Mouse (Mus musculus) testis, adult 2 months (tissue): ENCODE results near the gene Tfcp2. TPM values are rescaled to one million over a fixed set of nuclear protein-coding genes. Genes with fewer than 3 reads are reported as not detected.
"Not testable (repeated sequence)": the region's sequence is repeated elsewhere in the genome, so short reads cannot be mapped to it uniquely, and the experiment has no call there.

Source experiments
- H3K27ac ChIP-seq: fragments of 200-500 bp; 2 replicates; pipeline ENCODE4 v1.5.1; 2012; ENCODE audit warnings: low read depth, low read length; ENCODE audit not compliant: control insufficient read depth, insufficient read depth
- H3K27me3 ChIP-seq: fragments of 200-500 bp; 2 replicates; pipeline ENCODE4 v1.6.1; 2012; ENCODE audit warnings: mild to moderate bottlenecking, low read length, moderate library complexity; ENCODE audit not compliant: control insufficient read depth, insufficient read depth
- H3K36me3 ChIP-seq: fragments of 200-500 bp; 2 replicates; pipeline ENCODE4 v1.6.1; 2012; ENCODE audit warnings: mild to moderate bottlenecking, low read length; ENCODE audit not compliant: control insufficient read depth, insufficient read depth
- H3K4me1 ChIP-seq: fragments of 200-500 bp; 2 replicates; pipeline ENCODE4 v1.6.1; 2012; ENCODE audit warnings: low read length; ENCODE audit not compliant: control insufficient read depth, insufficient read depth
- H3K4me3 ChIP-seq: fragments of 200-500 bp; 2 replicates; pipeline ENCODE4 v1.5.1; 2012; ENCODE audit warnings: low read depth, mild to moderate bottlenecking, low read length, moderate library complexity, mixed read lengths; ENCODE audit not compliant: control insufficient read depth
- CTCF ChIP-seq: fragments of 200-500 bp; IDR thresholded peaks from 2 replicates; pipeline ENCODE4 v1.5.1; 2012; ENCODE audit warnings: low read depth, mild to moderate bottlenecking, inconsistent platforms, low read length, moderate library complexity; ENCODE audit not compliant: control insufficient read depth, insufficient read depth, insufficient replicate concordance
- POLR2A ChIP-seq: fragments of 200-500 bp; IDR thresholded peaks from 2 replicates; pipeline ENCODE4 v1.6.1; 2012; ENCODE audit warnings: low read depth, mild to moderate bottlenecking, inconsistent platforms, low read length, moderate library complexity; ENCODE audit not compliant: control insufficient read depth
- polyA plus RNA-seq: library from polyadenylated mRNA; depleted of rRNA; stranded (reverse); fragments of >200 nt; gene quantifications from 2 replicates; pipeline ENCODE4 v1.2.3, GENCODE M21; 2012

Gene Tfcp2
- polyA plus RNA-seq, 1 experiment = 11.3 TPM

- Histone ChIP-seq H3K27me3 (no peaks in the 10 kb centered on the region), H3K27ac (no peak overlapping the region), H3K4me3 (no peak overlapping the region), H3K36me3 (no peaks in the 10 kb centered on the region), H3K4me1 (no peaks in the 10 kb centered on the region)
- TF ChIP-seq CTCF (no peak), POLR2A (no peak)
Measured at GRCm38 (mm10) chr15:100537913-100538312, 13.9 kb downstream of the Tfcp2 start.

GRCm38 (mm10) chr15:100527900-100528299 is 23.9 kb downstream of the Tfcp2 start:
- Histone ChIP-seq H3K4me3 (no peak overlapping the region), H3K4me1 (no peaks in the 10 kb centered on the region), H3K27me3 (no peaks in the 10 kb centered on the region), H3K27ac (0 out of 2 replicates have a peak overlapping the region, but pooled peaks have one; percentile 18), H3K36me3 (peaks cover 3% of the 10 kb centered on the region; the same call in 1 of the 2 replicates)
- TF ChIP-seq POLR2A = no peak
- no peak for TF ChIP-seq CTCF

- Histone ChIP-seq H3K4me3 (no peak overlapping the region), H3K36me3 (peaks cover 3% of the 10 kb centered on the region; the same call in 1 of the 2 replicates), H3K4me1 (no peaks in the 10 kb centered on the region)
Measured at GRCm38 (mm10) chr15:100525405-100525804, 26.4 kb downstream of the Tfcp2 start.

GRCm38 (mm10) chr15:100520306-100520705 is 31.5 kb downstream of the Tfcp2 start:
- Histone ChIP-seq H3K27me3 (no peaks in the 10 kb centered on the region), H3K4me3 (no peak overlapping the region), H3K4me1 (no peaks in the 10 kb centered on the region), H3K36me3 (peaks cover 2% of the 10 kb centered on the region), H3K27ac (no peak overlapping the region)
- no peak for TF ChIP-seq CTCF
- no peak for TF ChIP-seq POLR2A

More at GRCm38 (mm10) chr15:100525405-100525804, 26.4 kb downstream of the Tfcp2 start:
- TF ChIP-seq CTCF = no peak
- TF ChIP-seq POLR2A = no peak
- Histone ChIP-seq H3K27me3 (no peaks in the 10 kb centered on the region), H3K27ac (no peak overlapping the region)

- no peak for TF ChIP-seq POLR2A
- TF ChIP-seq CTCF = no peak
- Histone ChIP-seq H3K27me3 (no peaks in the 10 kb centered on the region), H3K4me3 (no peak overlapping the region), H3K27ac (no peak overlapping the region), H3K36me3 (peaks cover 6% of the 10 kb centered on the region), H3K4me1 (no peaks in the 10 kb centered on the region)
Measured at GRCm38 (mm10) chr15:100515121-100515520, 36.7 kb downstream of the Tfcp2 start.

- Histone ChIP-seq H3K27ac (no peak overlapping the region), H3K4me1 (no peaks in the 10 kb centered on the region), H3K27me3 (no peaks in the 10 kb centered on the region), H3K4me3 (no peak overlapping the region), H3K36me3 (peaks cover 6% of the 10 kb centered on the region)
- TF ChIP-seq CTCF (no peak), POLR2A (no peak)
Measured at GRCm38 (mm10) chr15:100513387-100513786, 38.4 kb downstream of the Tfcp2 start.

GRCm38 (mm10) chr15:100510072-100510471 is 41.7 kb downstream of the Tfcp2 start:
- Histone ChIP-seq H3K4me3 (no peak overlapping the region), H3K27me3 (no peaks in the 10 kb centered on the region), H3K27ac (no peak overlapping the region), H3K36me3 (peaks cover 4% of the 10 kb centered on the region), H3K4me1 (no peaks in the 10 kb centered on the region)
- no peak for TF ChIP-seq POLR2A
- no peak for TF ChIP-seq CTCF

GRCm38 (mm10) chr15:100508454-100509167 is 43.2 kb downstream of the Tfcp2 start:
- TF ChIP-seq POLR2A (no peak), CTCF (no peak)
- Histone ChIP-seq H3K27ac (no peak overlapping the region), H3K36me3 (peaks cover 4% of the 10 kb centered on the region), H3K4me1 (no peaks in the 10 kb centered on the region), H3K27me3 (no peaks in the 10 kb centered on the region), H3K4me3 (no peak overlapping the region)

- H3K4me1 ChIP-seq, H3K36me3 ChIP-seq, H3K27ac ChIP-seq, H3K27me3 ChIP-seq, H3K4me3 ChIP-seq: not testable (repeated sequence)
Measured at GRCm38 (mm10) chr15:100499506-100499905, 52.3 kb downstream of the Tfcp2 start.
